In genomic region chr17:25954671-25955070, GRCm38 (mm10) we compare ENCODE assay signal across 17 mouse cellular contexts. TPM values are rescaled to one million over a fixed set of nuclear protein-coding genes. Genes with fewer than 3 reads are reported as not detected.
DNase-seq lines count a peak whose midpoint lies in the region; ATAC-seq lines count a peak whose summit lies in the region.
"Had no signal": no experiment of that assay in that cellular context is flagged by ENCODE, and none has a peak within 500 bp of the region (broad histone marks: within the 10 kb centered on the region; RNA-seq: fewer than 3 reads in every experiment).

No protein-coding gene starts in this region.

- no peak overlapping the region for H3K9ac ChIP-seq in midbrain, embryonic 11.5 days (ENCODE audit: low read length)
- no peak overlapping the region for H3K9ac ChIP-seq in midbrain, embryonic 14.5 days (replicated peaks; ENCODE audit: low read length)

- no peak overlapping the region for H3K4me3 ChIP-seq in midbrain, embryonic 11.5 days (ENCODE audit: low read depth, low read length)
- H3K4me3 ChIP-seq in midbrain, embryonic 14.5 days (replicated peaks; ENCODE audit: low read depth, low read length), result no peak overlapping the region

- H3K27ac ChIP-seq in midbrain, embryonic 11.5 days (ENCODE audit: low read depth, low read length), result no peak overlapping the region
- H3K27ac ChIP-seq in midbrain, embryonic 14.5 days (replicated peaks; ENCODE audit: low read depth, low read length), result no peak overlapping the region

- no peak overlapping the region for H3K4me2 ChIP-seq in midbrain, embryonic 11.5 days
- no peak overlapping the region for H3K4me2 ChIP-seq in midbrain, embryonic 14.5 days (ENCODE audit: low read length)

- WGBS in midbrain, embryonic 11.5 days, result 74% methylated on average over 2 of the region's 2 CpGs
- WGBS in midbrain, embryonic 14.5 days, result 80% methylated on average over 2 of the region's 2 CpGs

- DNase-seq in cerebellum, adult 11-12 months, result peak; percentile 53
- DNase-seq in cerebellum, postnatal 25 days, result no peak
- peak; percentile 66 for DNase-seq in midbrain, embryonic 11.5 days (ENCODE audit: low spot score, missing footprints)
- DNase-seq in midbrain, embryonic 14.5 days, result no peak
- DNase-seq: adrenal gland, adult 2 months; adrenal gland, adult 8-10 months; adrenal gland, postnatal 10 days; adrenal gland, postnatal 14 days; adrenal gland, postnatal 25 days; adrenal gland, postnatal 36 days; B cell, adult 2 months; cerebellum, adult 11 months; cerebellum, adult 18-20 months; cerebellum, adult 2 months had no signal

- ATAC-seq in midbrain, embryonic 11.5 days (ENCODE audit: low FRiP score), result no peak
- no peak for ATAC-seq in midbrain, embryonic 14.5 days (ENCODE audit: low FRiP score, low TSS enrichment)
- ATAC-seq: activated CD4-positive, CD25-positive, alpha-beta regulatory T cell, adult 4 months; CD4-positive, CD25-positive, alpha-beta regulatory T cell, adult 4 months; Patski had no signal

- H3K36me3 ChIP-seq in midbrain, embryonic 11.5 days (ENCODE audit: control insufficient read depth, insufficient read depth, low read length), result no peaks in the 10 kb centered on the region
- peaks cover 18% of the 10 kb centered on the region for H3K36me3 ChIP-seq in midbrain, embryonic 14.5 days (ENCODE audit: control insufficient read depth, insufficient read depth, low read length)

- H3K9me3 ChIP-seq in midbrain, embryonic 11.5 days (ENCODE audit: control insufficient read depth, low read length), result no peaks in the 10 kb centered on the region
- no peaks in the 10 kb centered on the region for H3K9me3 ChIP-seq in midbrain, embryonic 14.5 days (ENCODE audit: control insufficient read depth, low read length)

- peaks cover 5% of the 10 kb centered on the region; the same call in 1 of the 2 replicates for H3K4me1 ChIP-seq in midbrain, embryonic 11.5 days (ENCODE audit: control insufficient read depth, insufficient read depth, low read length)
- no peaks in the 10 kb centered on the region for H3K4me1 ChIP-seq in midbrain, embryonic 14.5 days (ENCODE audit: control insufficient read depth, insufficient read depth, low read length)

- H3K27me3 ChIP-seq in midbrain, embryonic 11.5 days (ENCODE audit: control insufficient read depth, insufficient read depth, low read length), result peaks cover 37% of the 10 kb centered on the region
- peaks cover 39% of the 10 kb centered on the region for H3K27me3 ChIP-seq in midbrain, embryonic 14.5 days (ENCODE audit: control insufficient read depth, insufficient read depth, low read length)

RNA-seq across cellular contexts. Expression of gene A930017K11Rik, which starts 2.3 kb away (rescaled TPM):
- polyA plus RNA-seq in midbrain, embryonic 11.5 days (2014; fragmentation: Nextera tagmentation; extraction: Ambion mirVana), result not detected in 2 replicates
- 3.3 and 5.2 TPM in 2 replicates for polyA plus RNA-seq in midbrain, embryonic 14.5 days (2014; fragmentation: Nextera tagmentation; extraction: Ambion mirVana)
- polyA plus RNA-seq: activated CD4-positive, CD25-positive, alpha-beta regulatory T cell, adult 4 months; CD4-positive, CD25-positive, alpha-beta regulatory T cell, adult 4 months had no signal

RNA-seq across cellular contexts. Expression of gene Nhlrc4, which starts 9.9 kb away (rescaled TPM):
- 0.37 TPM in 1 of 2 replicates, not detected in the other for polyA plus RNA-seq in midbrain, embryonic 11.5 days (2014; fragmentation: Nextera tagmentation; extraction: Ambion mirVana)
- 0.16 and 0.32 TPM in 2 replicates for polyA plus RNA-seq in midbrain, embryonic 14.5 days (2014; fragmentation: Nextera tagmentation; extraction: Ambion mirVana)
- polyA plus RNA-seq: activated CD4-positive, CD25-positive, alpha-beta regulatory T cell, adult 4 months; adrenal gland, adult 2 months; CD4-positive, CD25-positive, alpha-beta regulatory T cell, adult 4 months had no signal

RNA-seq across cellular contexts. Expression of gene Pigq, which starts 9.9 kb away (rescaled TPM):
- 47.2 and 50.9 TPM in 2 replicates for polyA plus RNA-seq in midbrain, embryonic 11.5 days (2014; fragmentation: Nextera tagmentation; extraction: Ambion mirVana)
- polyA plus RNA-seq in midbrain, embryonic 14.5 days (2014; fragmentation: Nextera tagmentation; extraction: Ambion mirVana), result 53.6 and 57.9 TPM in 2 replicates

RNA-seq across cellular contexts. Expression of gene Capn15, which starts 30.9 kb away (rescaled TPM):
- 19.0 and 21.5 TPM in 2 replicates for polyA plus RNA-seq in midbrain, embryonic 11.5 days (2014; fragmentation: Nextera tagmentation; extraction: Ambion mirVana)
- 21.1 and 25.7 TPM in 2 replicates for polyA plus RNA-seq in midbrain, embryonic 14.5 days (2014; fragmentation: Nextera tagmentation; extraction: Ambion mirVana)

RNA-seq across cellular contexts. Expression of gene Rab40c, which starts 35.1 kb away (rescaled TPM):
- polyA plus RNA-seq in midbrain, embryonic 11.5 days (2014; fragmentation: Nextera tagmentation; extraction: Ambion mirVana), result 15.0 and 15.9 TPM in 2 replicates
- polyA plus RNA-seq in midbrain, embryonic 14.5 days (2014; fragmentation: Nextera tagmentation; extraction: Ambion mirVana), result 29.4 and 46.9 TPM in 2 replicates

Comparison
In these comparisons a context has a peak if more than half of its experiments do, and no peak if none do; other contexts are left out.
1. DNase-seq: peak in cerebellum, adult 11-12 months (single experiment) and midbrain, embryonic 11.5 days (single experiment); none in cerebellum, postnatal 25 days (0 of 2) and midbrain, embryonic 14.5 days (single experiment).